Mouse (Mus musculus): Measurements from ENCODE around the gene Xrn1. TPM values are rescaled to one million over a fixed set of nuclear protein-coding genes. Genes with fewer than 3 reads are reported as not detected.
"Not testable (repeated sequence)": the region's sequence is repeated elsewhere in the genome, so short reads cannot be mapped to it uniquely, and the experiment has no call there.

The Xrn1 gene
- polyA plus RNA-seq, 1 experiment from 2014 or later = 29.2 TPM

DNA sequence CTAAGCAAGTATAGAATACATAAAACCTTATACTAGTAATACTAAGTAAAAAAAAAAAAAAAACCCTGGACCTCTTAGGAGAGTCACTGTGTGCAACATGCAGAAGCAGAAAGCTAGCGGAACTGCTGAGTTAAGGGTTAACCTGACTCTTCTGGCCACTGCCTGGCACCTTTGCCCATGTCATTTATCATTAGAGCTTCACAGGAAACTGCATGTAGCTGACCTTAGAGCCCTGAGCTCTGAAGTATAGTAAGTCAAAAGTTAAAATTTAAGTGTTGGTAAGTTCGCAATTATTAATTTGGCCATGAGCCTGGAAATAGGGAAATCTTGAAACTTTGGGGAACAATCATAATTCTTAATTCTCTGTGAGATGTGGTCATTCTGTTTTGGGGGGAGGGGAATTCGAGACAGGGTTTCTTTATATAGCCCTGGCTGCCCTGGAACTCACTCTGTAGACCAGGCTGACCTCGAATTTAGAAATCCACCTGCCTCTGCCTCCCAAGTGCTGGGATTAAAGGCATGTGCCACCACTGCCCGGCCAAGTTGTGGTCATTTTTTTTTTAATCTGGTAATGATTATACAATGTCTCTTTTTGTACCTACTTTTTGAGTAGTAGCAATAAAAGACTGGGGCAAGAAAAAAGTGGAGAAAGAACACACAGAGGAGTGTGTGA, 109.4 kb downstream of the Xrn1 start:
- no peaks in the 10 kb centered on the region for H3K4me1 ChIP-seq (ENCODE audit: control insufficient read depth, insufficient read depth, low read length)
- no peaks in the 10 kb centered on the region; the same call in 1 of the 2 replicates for H3K36me3 ChIP-seq (ENCODE audit: control insufficient read depth, insufficient read depth, low read length)
- H3K27me3 ChIP-seq (ENCODE audit: control insufficient read depth, insufficient read depth, low read length) = no peaks in the 10 kb centered on the region
- H3K9ac ChIP-seq (ENCODE audit: low read depth, low read length) = no peak overlapping the region
- no peak for ATAC-seq (ENCODE audit: low FRiP score, low TSS enrichment)
- WGBS = 66% methylated on average over 5 of the region's 5 CpGs
- no peak overlapping the region for H3K4me2 ChIP-seq (replicated peaks; ENCODE audit: low read depth, low read length)
- no peak overlapping the region for H3K4me3 ChIP-seq (ENCODE audit: low read length)
- H3K9me3 ChIP-seq (ENCODE audit: control insufficient read depth, low read length) = no peaks in the 10 kb centered on the region
- H3K27ac ChIP-seq (ENCODE audit: low read depth, low read length) = no peak overlapping the region

DNA sequence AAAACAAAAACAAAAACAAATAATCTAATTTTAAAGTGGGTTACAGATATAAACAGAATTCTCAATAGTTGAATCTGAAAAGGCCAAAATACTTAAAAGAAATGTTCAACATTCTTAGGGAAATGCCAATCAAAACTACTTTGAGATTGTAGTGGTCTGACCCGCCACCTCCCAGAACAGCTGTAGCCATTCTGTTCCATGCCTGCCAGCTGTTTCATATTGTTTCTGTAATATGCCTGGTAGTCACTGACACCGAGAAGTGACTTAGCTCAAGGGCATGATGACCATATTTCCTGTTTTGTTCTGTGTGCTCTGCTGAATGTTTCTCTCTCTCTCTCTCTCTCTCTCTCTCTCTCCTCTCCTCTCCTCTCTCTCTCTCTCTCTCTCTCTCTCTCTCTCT, 112.9 kb downstream of the Xrn1 start:
- Histone ChIP-seq H3K9ac (ENCODE audit: low read depth, low read length) (no peak overlapping the region), H3K36me3 (ENCODE audit: control insufficient read depth, insufficient read depth, low read length) (no peaks in the 10 kb centered on the region), H3K27me3 (ENCODE audit: control insufficient read depth, insufficient read depth, low read length) (no peaks in the 10 kb centered on the region), H3K27ac (ENCODE audit: low read depth, low read length) (no peak overlapping the region), H3K4me1 (ENCODE audit: control insufficient read depth, insufficient read depth, low read length) (no peaks in the 10 kb centered on the region), H3K9me3 (ENCODE audit: control insufficient read depth, low read length) (no peaks in the 10 kb centered on the region), H3K4me2 (replicated peaks; ENCODE audit: low read depth, low read length) (no peak overlapping the region), H3K4me3 (ENCODE audit: low read length) (no peak overlapping the region)
- no peak for ATAC-seq (ENCODE audit: low FRiP score, low TSS enrichment)
- 65% methylated on average over 2 of the region's 2 CpGs for WGBS

GRCm38 (mm10) chr9:96078752-96079315, 124.3 kb downstream of the Xrn1 start:
- WGBS = 95% methylated on average over 13 of the region's 13 CpGs
- H3K4me3 ChIP-seq (ENCODE audit: low read length) = no peak overlapping the region
- no peak overlapping the region for H3K27ac ChIP-seq (ENCODE audit: low read depth, low read length)
- no peak overlapping the region for H3K9ac ChIP-seq (ENCODE audit: low read depth, low read length)
- no peaks in the 10 kb centered on the region for H3K27me3 ChIP-seq (ENCODE audit: control insufficient read depth, insufficient read depth, low read length)
- H3K36me3 ChIP-seq (ENCODE audit: control insufficient read depth, insufficient read depth, low read length) = no peaks in the 10 kb centered on the region
- ATAC-seq (ENCODE audit: low FRiP score, low TSS enrichment) = no peak
- H3K9me3 ChIP-seq (ENCODE audit: control insufficient read depth, low read length) = no peaks in the 10 kb centered on the region
- no peaks in the 10 kb centered on the region for H3K4me1 ChIP-seq (ENCODE audit: control insufficient read depth, insufficient read depth, low read length)
- H3K4me2 ChIP-seq (replicated peaks; ENCODE audit: low read depth, low read length) = no peak overlapping the region

- Histone ChIP-seq H3K4me1 (ENCODE audit: control insufficient read depth, insufficient read depth, low read length) (no peaks in the 10 kb centered on the region), H3K4me3 (ENCODE audit: low read length) (no peak overlapping the region), H3K4me2 (replicated peaks; ENCODE audit: low read depth, low read length) (no peak overlapping the region), H3K9ac (ENCODE audit: low read depth, low read length) (no peak overlapping the region), H3K27ac (ENCODE audit: low read depth, low read length) (no peak overlapping the region), H3K9me3 (ENCODE audit: control insufficient read depth, low read length) (no peaks in the 10 kb centered on the region), H3K27me3 (ENCODE audit: control insufficient read depth, insufficient read depth, low read length) (no peaks in the 10 kb centered on the region), H3K36me3 (ENCODE audit: control insufficient read depth, insufficient read depth, low read length) (no peaks in the 10 kb centered on the region)
- 94% methylated on average over 6 of the region's 6 CpGs for WGBS
- ATAC-seq (ENCODE audit: low FRiP score, low TSS enrichment) = no peak
These were observed 130.7 kb downstream of the Xrn1 start for GRCm38 (mm10) chr9:96085293-96085692.

DNA sequence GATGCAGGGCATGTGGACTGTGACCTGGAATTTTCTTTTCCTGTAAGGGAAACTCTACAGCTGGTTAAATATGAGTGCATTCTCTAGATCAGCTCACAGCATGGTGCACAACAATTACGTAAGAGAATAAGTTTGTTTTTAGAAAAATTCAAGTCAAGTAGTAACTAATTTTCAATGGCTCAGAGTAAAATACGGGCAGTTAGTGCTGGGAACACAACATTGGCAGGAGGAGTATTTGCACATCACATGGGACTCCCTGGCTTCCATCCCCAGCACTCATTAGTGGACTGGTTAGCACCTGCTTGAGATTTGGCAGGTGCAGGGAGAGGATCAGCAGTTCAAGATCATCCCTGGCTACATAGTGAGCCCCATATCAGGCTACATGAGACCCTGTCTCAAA, 133.1 kb downstream of the Xrn1 start:
- H3K9ac ChIP-seq (ENCODE audit: low read depth, low read length) = no peak overlapping the region
- no peak for ATAC-seq (ENCODE audit: low FRiP score, low TSS enrichment)

GRCm38 (mm10) chr9:96088456-96088855, 133.9 kb downstream of the Xrn1 start:
- not testable (repeated sequence) for H3K9me3 ChIP-seq (ENCODE audit: control insufficient read depth, low read length); H3K9ac ChIP-seq (ENCODE audit: low read depth, low read length); H3K4me2 ChIP-seq (replicated peaks; ENCODE audit: low read depth, low read length); H3K4me3 ChIP-seq (ENCODE audit: low read length); H3K27ac ChIP-seq (ENCODE audit: low read depth, low read length); H3K27me3 ChIP-seq (ENCODE audit: control insufficient read depth, insufficient read depth, low read length); H3K36me3 ChIP-seq (ENCODE audit: control insufficient read depth, insufficient read depth, low read length); ATAC-seq (ENCODE audit: low FRiP score, low TSS enrichment); H3K4me1 ChIP-seq (ENCODE audit: control insufficient read depth, insufficient read depth, low read length)
- WGBS = 90% methylated on average over 3 of the region's 3 CpGs

More for the DNA sequence above, 133.1 kb downstream of the Xrn1 start:
- Histone ChIP-seq H3K36me3 (ENCODE audit: control insufficient read depth, insufficient read depth, low read length) (no peaks in the 10 kb centered on the region), H3K4me1 (ENCODE audit: control insufficient read depth, insufficient read depth, low read length) (no peaks in the 10 kb centered on the region), H3K4me3 (ENCODE audit: low read length) (no peak overlapping the region), H3K27ac (ENCODE audit: low read depth, low read length) (no peak overlapping the region), H3K4me2 (replicated peaks; ENCODE audit: low read depth, low read length) (no peak overlapping the region), H3K9me3 (ENCODE audit: control insufficient read depth, low read length) (no peaks in the 10 kb centered on the region), H3K27me3 (ENCODE audit: control insufficient read depth, insufficient read depth, low read length) (no peaks in the 10 kb centered on the region)
- WGBS = 80% methylated on average over 2 of the region's 2 CpGs

DNA sequence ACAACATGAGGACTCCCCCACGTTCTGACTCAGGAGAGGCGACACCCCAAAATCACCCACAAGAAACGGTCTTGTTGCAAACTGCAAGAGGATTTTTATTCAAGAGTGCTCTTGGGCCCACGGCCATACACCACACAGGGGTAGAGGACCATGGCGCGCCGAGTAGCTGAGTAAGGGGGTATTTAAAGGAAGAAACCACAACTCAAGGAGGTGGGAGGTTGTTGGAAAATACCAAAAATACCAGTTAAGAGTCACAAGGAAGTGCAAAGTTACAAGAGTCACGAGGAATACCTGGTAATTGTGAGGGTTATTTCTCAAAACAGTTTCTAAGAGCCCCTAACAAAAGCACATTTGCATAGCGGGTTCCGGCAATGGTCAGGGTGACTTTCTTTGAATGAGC, 138.1 kb downstream of the Xrn1 start:
- H3K4me3 ChIP-seq (ENCODE audit: low read length); H3K27ac ChIP-seq (ENCODE audit: low read depth, low read length); ATAC-seq (ENCODE audit: low FRiP score, low TSS enrichment); H3K4me1 ChIP-seq (ENCODE audit: control insufficient read depth, insufficient read depth, low read length); H3K9me3 ChIP-seq (ENCODE audit: control insufficient read depth, low read length); H3K9ac ChIP-seq (ENCODE audit: low read depth, low read length); H3K27me3 ChIP-seq (ENCODE audit: control insufficient read depth, insufficient read depth, low read length); H3K36me3 ChIP-seq (ENCODE audit: control insufficient read depth, insufficient read depth, low read length); H3K4me2 ChIP-seq (replicated peaks; ENCODE audit: low read depth, low read length): not testable (repeated sequence)
- 89% methylated on average over 10 of the region's 10 CpGs for WGBS

DNA sequence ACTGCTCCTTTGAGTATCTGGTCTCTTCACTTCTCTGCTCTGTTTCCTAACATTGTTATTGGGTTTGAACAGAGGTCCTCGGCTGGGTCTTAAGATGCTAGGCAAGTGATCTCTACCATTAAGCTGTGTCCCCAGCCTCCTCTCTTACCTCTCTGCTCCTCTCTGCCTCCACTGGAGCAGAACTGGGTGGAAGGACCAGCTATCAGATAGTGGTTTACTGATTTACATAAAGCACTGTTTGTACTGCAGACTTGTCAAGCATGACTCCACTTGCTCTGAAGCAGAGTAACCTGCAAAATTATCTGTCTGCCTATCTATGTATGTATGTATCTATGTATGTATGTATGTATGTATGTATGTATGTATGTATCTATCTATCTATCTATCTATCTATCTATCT, 138.7 kb downstream of the Xrn1 start:
- Histone ChIP-seq H3K9me3 (ENCODE audit: control insufficient read depth, low read length) (peaks cover 8% of the 10 kb centered on the region; the same call in 1 of the 2 replicates), H3K4me2 (replicated peaks; ENCODE audit: low read depth, low read length) (no peak overlapping the region), H3K9ac (ENCODE audit: low read depth, low read length) (no peak overlapping the region), H3K4me3 (ENCODE audit: low read length) (no peak overlapping the region), H3K27me3 (ENCODE audit: control insufficient read depth, insufficient read depth, low read length) (no peaks in the 10 kb centered on the region), H3K27ac (ENCODE audit: low read depth, low read length) (no peak overlapping the region), H3K36me3 (ENCODE audit: control insufficient read depth, insufficient read depth, low read length) (no peaks in the 10 kb centered on the region), H3K4me1 (ENCODE audit: control insufficient read depth, insufficient read depth, low read length) (no peaks in the 10 kb centered on the region)
- WGBS = 91% methylated on average over 1 of the region's 1 CpGs
- ATAC-seq (ENCODE audit: low FRiP score, low TSS enrichment) = no peak

DNA sequence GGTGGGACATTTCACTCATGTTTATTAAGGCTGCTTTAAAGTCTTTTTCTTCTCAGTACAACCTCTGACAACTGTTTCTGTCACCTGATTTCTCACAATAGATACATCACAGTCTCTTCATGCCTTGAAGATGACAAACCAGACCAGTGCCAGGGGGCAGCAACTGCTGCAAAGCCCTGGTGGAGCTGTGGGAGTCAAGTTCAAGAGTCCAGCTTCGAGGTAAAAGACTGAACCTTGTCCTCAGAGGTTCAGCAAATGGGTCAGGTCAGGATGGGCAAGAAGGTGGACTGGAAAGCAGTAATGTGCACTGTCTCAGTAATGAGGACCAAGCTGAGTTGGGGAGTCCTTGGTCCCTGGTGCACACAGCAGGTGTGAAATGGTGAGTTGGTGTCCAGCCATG, 139.8 kb downstream of the Xrn1 start:
- no peaks in the 10 kb centered on the region for H3K36me3 ChIP-seq (ENCODE audit: control insufficient read depth, insufficient read depth, low read length)
- WGBS = 63% methylated on average over 1 of the region's 1 CpGs
- no peak overlapping the region for H3K9ac ChIP-seq (ENCODE audit: low read depth, low read length)
- H3K27me3 ChIP-seq (ENCODE audit: control insufficient read depth, insufficient read depth, low read length) = no peaks in the 10 kb centered on the region
- H3K4me1 ChIP-seq (ENCODE audit: control insufficient read depth, insufficient read depth, low read length) = no peaks in the 10 kb centered on the region
- no peak for ATAC-seq (ENCODE audit: low FRiP score, low TSS enrichment)
- H3K4me3 ChIP-seq (ENCODE audit: low read length) = no peak overlapping the region
- no peak overlapping the region for H3K4me2 ChIP-seq (replicated peaks; ENCODE audit: low read depth, low read length)
- peaks cover 15% of the 10 kb centered on the region for H3K9me3 ChIP-seq (ENCODE audit: control insufficient read depth, low read length)
- no peak overlapping the region for H3K27ac ChIP-seq (ENCODE audit: low read depth, low read length)

All from kidney, embryonic 14.5 days (tissue).